Mouse (Mus musculus) gastrocnemius, postnatal 36 days (tissue): ENCODE results near the gene Hao2. TPM values are rescaled to one million over a fixed set of nuclear protein-coding genes. Genes with fewer than 3 reads are reported as not detected.

Source experiments
- DNase-seq, 2 experiments: peaks; one replicate each; pipeline ENCODE4 v3.0.0; 2022
- intact Hi-C: fragments of 180-260 bp; cut with DNase I; formaldehyde crosslinking; loops from one replicate; pipeline ENCODE4 v1.15.1; 2025
- total RNA-seq, 2 experiments: library from RNA; stranded (reverse); gene quantifications; 2 replicates each; pipeline ENCODE4 v1.2.3; 2021

Gene Hao2
- total RNA-seq, 2 experiments from 2014 or later, result not detected

GRCm38 (mm10) chr3:98859576-98859975, 33.5 kb downstream of the Hao2 start, which contains the start of gene Hsd3b1:
Gene Hsd3b1, minus strand, starts transcription at chr3:98859794.
- no peak for DNase-seq
- intact Hi-C loops, result no loop called here

- intact Hi-C loops, result no loop called here
- DNase-seq, result no peak
Measured at GRCm38 (mm10) chr3:98858051-98858450, 35.0 kb downstream of the Hao2 start.

GRCm38 (mm10) chr3:98856892-98857291, 36.1 kb downstream of the Hao2 start:
- no peak for DNase-seq
- intact Hi-C loops, result no loop called here

- intact Hi-C loops, result no loop called here
- DNase-seq, result no peak
Measured at GRCm38 (mm10) chr3:98855160-98855559, 37.9 kb downstream of the Hao2 start.

GRCm38 (mm10) chr3:98853685-98854084, 39.4 kb downstream of the Hao2 start:
- intact Hi-C loops, result no loop called here
- no peak for DNase-seq

- no peak for DNase-seq
- intact Hi-C loops, result no loop called here
Measured at GRCm38 (mm10) chr3:98853051-98853450, 40.0 kb downstream of the Hao2 start.

- intact Hi-C loops, result no loop called here
- DNase-seq, result no peak
Measured at GRCm38 (mm10) chr3:98852631-98853030, 40.4 kb downstream of the Hao2 start.

GRCm38 (mm10) chr3:98851853-98852252, 41.2 kb downstream of the Hao2 start:
- DNase-seq, result no peak
- intact Hi-C loops, result no loop called here

GRCm38 (mm10) chr3:98850262-98850661, 42.8 kb downstream of the Hao2 start:
- DNase-seq, result no peak

GRCm38 (mm10) chr3:98848898-98849297, 44.1 kb downstream of the Hao2 start:
- no peak for DNase-seq
- intact Hi-C loops, result no loop called here

More at GRCm38 (mm10) chr3:98850262-98850661, 42.8 kb downstream of the Hao2 start:
- intact Hi-C loops, result no loop called here

Other genes with a start within 250 kb of the Hao2 start
- not detected for gene Hsd3b2, start 168.7 kb downstream of the Hao2 start, total RNA-seq
- not detected for gene Hsd3b3, start 130.1 kb downstream of the Hao2 start, total RNA-seq
- gene Hsd3b6, start 78.8 kb downstream of the Hao2 start, total RNA-seq, result not detected
- not detected for gene Hsd3b1, start 33.4 kb downstream of the Hao2 start, total RNA-seq
- gene Wars2, start 247.8 kb upstream of the Hao2 start, total RNA-seq, result 1 to 10 TPM; 5.5 to 5.8 TPM